ENCODE assay signal across 15 mouse cellular contexts in genomic region chr11:60321438-60321837, GRCm38 (mm10). TPM values are rescaled to one million over a fixed set of nuclear protein-coding genes. Genes with fewer than 3 reads are reported as not detected.
DNase-seq lines count a peak whose midpoint lies in the region; ATAC-seq and TF ChIP-seq lines count a peak whose summit lies in the region.
"Had no signal": no experiment of that assay in that cellular context is flagged by ENCODE, and none has a peak within 500 bp of the region (broad histone marks: within the 10 kb centered on the region; RNA-seq: fewer than 3 reads in every experiment).

No protein-coding gene starts in this region.

- no peak overlapping the region for H3K9ac ChIP-seq in hindbrain, embryonic 14.5 days
- H3K9ac ChIP-seq in hindbrain, postnatal 0 days (replicated peaks; ENCODE audit: low read length), result no peak overlapping the region
- no peak overlapping the region for H3K9ac ChIP-seq in midbrain, embryonic 13.5 days (replicated peaks)
- H3K9ac ChIP-seq in midbrain, embryonic 11.5 days (ENCODE audit: low read length), result no peak overlapping the region
- H3K9ac ChIP-seq in kidney, embryonic 15.5 days, result no peak overlapping the region
- H3K9ac ChIP-seq in neural tube, embryonic 15.5 days (replicated peaks), result no peak overlapping the region
- H3K9ac ChIP-seq: embryonic facial prominence, embryonic 13.5 days; liver, embryonic 14.5 days; midbrain, embryonic 15.5 days had no signal

- no peaks in the 10 kb centered on the region for H3K27me3 ChIP-seq in hindbrain, embryonic 14.5 days (ENCODE audit: control insufficient read depth, insufficient read depth, low read length)
- no peaks in the 10 kb centered on the region for H3K27me3 ChIP-seq in hindbrain, postnatal 0 days (ENCODE audit: insufficient read depth, low read length)
- H3K27me3 ChIP-seq in midbrain, embryonic 13.5 days, result no peaks in the 10 kb centered on the region
- H3K27me3 ChIP-seq in midbrain, embryonic 11.5 days (ENCODE audit: control insufficient read depth, insufficient read depth, low read length), result no peaks in the 10 kb centered on the region
- no peaks in the 10 kb centered on the region for H3K27me3 ChIP-seq in kidney, embryonic 15.5 days
- no peaks in the 10 kb centered on the region for H3K27me3 ChIP-seq in neural tube, embryonic 15.5 days (replicated peaks)
- H3K27me3 ChIP-seq: CH12.LX; embryonic facial prominence, embryonic 13.5 days; midbrain, embryonic 15.5 days had no signal

- H3K36me3 ChIP-seq in hindbrain, embryonic 14.5 days (replicated peaks; ENCODE audit: control insufficient read depth, insufficient read depth), result no peaks in the 10 kb centered on the region
- H3K36me3 ChIP-seq in hindbrain, postnatal 0 days (ENCODE audit: insufficient read depth, low read length), result no peaks in the 10 kb centered on the region
- H3K36me3 ChIP-seq in midbrain, embryonic 13.5 days, result no peaks in the 10 kb centered on the region
- H3K36me3 ChIP-seq in midbrain, embryonic 11.5 days (ENCODE audit: control insufficient read depth, insufficient read depth, low read length), result no peaks in the 10 kb centered on the region
- H3K36me3 ChIP-seq in kidney, embryonic 15.5 days, result no peaks in the 10 kb centered on the region
- H3K36me3 ChIP-seq in neural tube, embryonic 15.5 days, result no peaks in the 10 kb centered on the region
- H3K36me3 ChIP-seq: embryonic facial prominence, embryonic 13.5 days; midbrain, embryonic 15.5 days had no signal

- DNase-seq in hindbrain, embryonic 14.5 days (ENCODE audit: low spot score), result no peak
- no peak for DNase-seq in hindbrain, postnatal 0 days (ENCODE audit: low spot score)
- DNase-seq in midbrain, embryonic 11.5 days (ENCODE audit: low spot score, missing footprints), result no peak
- no peak for DNase-seq in urinary bladder, postnatal 14 days (ENCODE audit: low spot score)
- DNase-seq: adrenal gland, adult 2 months; cerebellum, postnatal 36 days; right cerebral cortex, postnatal 4 days had no signal

- no peak for TF ChIP-seq CTCF in hindbrain, postnatal 0 days (IDR thresholded peaks at IDR 0.05; ENCODE audit: low read depth)

- H3K4me2 ChIP-seq in hindbrain, embryonic 14.5 days (replicated peaks), result no peak overlapping the region
- no peak overlapping the region for H3K4me2 ChIP-seq in hindbrain, postnatal 0 days (ENCODE audit: low read depth, low read length)
- H3K4me2 ChIP-seq in midbrain, embryonic 13.5 days (replicated peaks), result no peak overlapping the region
- H3K4me2 ChIP-seq in midbrain, embryonic 11.5 days, result no peak overlapping the region
- no peak overlapping the region for H3K4me2 ChIP-seq in kidney, embryonic 15.5 days
- no peak overlapping the region for H3K4me2 ChIP-seq in neural tube, embryonic 15.5 days
- H3K4me2 ChIP-seq: embryonic facial prominence, embryonic 13.5 days; midbrain, embryonic 15.5 days had no signal

- H3K4me3 ChIP-seq in hindbrain, embryonic 14.5 days (replicated peaks; ENCODE audit: low read length), result no peak overlapping the region
- H3K4me3 ChIP-seq in hindbrain, postnatal 0 days (ENCODE audit: low read length), result no peak overlapping the region
- no peak overlapping the region for H3K4me3 ChIP-seq in midbrain, embryonic 13.5 days (replicated peaks)
- no peak overlapping the region for H3K4me3 ChIP-seq in midbrain, embryonic 11.5 days (ENCODE audit: low read depth, low read length)
- H3K4me3 ChIP-seq in kidney, embryonic 15.5 days (replicated peaks), result no peak overlapping the region
- no peak overlapping the region for H3K4me3 ChIP-seq in neural tube, embryonic 15.5 days (replicated peaks)
- H3K4me3 ChIP-seq: embryonic facial prominence, embryonic 13.5 days; midbrain, embryonic 15.5 days had no signal

- H3K27ac ChIP-seq in hindbrain, embryonic 14.5 days, result peak overlapping the region; percentile 81
- H3K27ac ChIP-seq in hindbrain, postnatal 0 days, result no peak overlapping the region
- H3K27ac ChIP-seq in midbrain, embryonic 13.5 days, result peak overlapping the region; percentile 72
- no peak overlapping the region for H3K27ac ChIP-seq in midbrain, embryonic 11.5 days (ENCODE audit: low read depth, low read length)
- peak overlapping the region; percentile 83 for H3K27ac ChIP-seq in kidney, embryonic 15.5 days
- H3K27ac ChIP-seq in neural tube, embryonic 15.5 days (replicated peaks), result peak overlapping the region; percentile 73; the same call in 1 of the 2 replicates
- H3K27ac ChIP-seq: embryonic facial prominence, embryonic 13.5 days; liver, embryonic 14.5 days had no signal

- no peak for ATAC-seq in hindbrain, embryonic 14.5 days (ENCODE audit: low FRiP score)
- ATAC-seq in hindbrain, postnatal 0 days, result no peak
- ATAC-seq in midbrain, embryonic 13.5 days, result no peak
- no peak for ATAC-seq in midbrain, embryonic 11.5 days (ENCODE audit: low FRiP score)
- ATAC-seq in kidney, embryonic 15.5 days (replicated peaks; ENCODE audit: low FRiP score), result no peak
- ATAC-seq in neural tube, embryonic 15.5 days (ENCODE audit: low FRiP score), result no peak
- ATAC-seq: forebrain, embryonic 14.5 days; midbrain, embryonic 15.5 days had no signal

- whole genome bisulfite sequencing in hindbrain, embryonic 14.5 days, result 78% methylated on average over 2 of the region's 2 CpGs
- WGBS in hindbrain, postnatal 0 days, result 69% methylated on average over 2 of the region's 2 CpGs
- WGBS in midbrain, embryonic 13.5 days, result 88% methylated on average over 2 of the region's 2 CpGs
- WGBS in midbrain, embryonic 11.5 days, result 75% methylated on average over 2 of the region's 2 CpGs
- 60% methylated on average over 2 of the region's 2 CpGs for WGBS in kidney, embryonic 15.5 days
- 79% methylated on average over 2 of the region's 2 CpGs for WGBS in neural tube, embryonic 15.5 days

- H3K9me3 ChIP-seq in hindbrain, embryonic 14.5 days (ENCODE audit: control insufficient read depth, low read length), result no peaks in the 10 kb centered on the region
- H3K9me3 ChIP-seq in hindbrain, postnatal 0 days (ENCODE audit: low read length), result no peaks in the 10 kb centered on the region
- H3K9me3 ChIP-seq in midbrain, embryonic 13.5 days, result no peaks in the 10 kb centered on the region
- no peaks in the 10 kb centered on the region for H3K9me3 ChIP-seq in midbrain, embryonic 11.5 days (ENCODE audit: control insufficient read depth, low read length)
- H3K9me3 ChIP-seq in kidney, embryonic 15.5 days (replicated peaks), result no peaks in the 10 kb centered on the region
- no peaks in the 10 kb centered on the region for H3K9me3 ChIP-seq in neural tube, embryonic 15.5 days (replicated peaks)
- H3K9me3 ChIP-seq: embryonic facial prominence, embryonic 13.5 days; midbrain, embryonic 15.5 days had no signal

- H3K4me1 ChIP-seq in hindbrain, embryonic 14.5 days (replicated peaks; ENCODE audit: control insufficient read depth, insufficient read depth, low read length), result peaks cover 43% of the 10 kb centered on the region
- peaks cover 10% of the 10 kb centered on the region; the same call in 1 of the 2 replicates for H3K4me1 ChIP-seq in hindbrain, postnatal 0 days (ENCODE audit: insufficient read depth, low read length)
- H3K4me1 ChIP-seq in midbrain, embryonic 13.5 days (replicated peaks), result peaks cover 44% of the 10 kb centered on the region
- no peaks in the 10 kb centered on the region for H3K4me1 ChIP-seq in midbrain, embryonic 11.5 days (ENCODE audit: control insufficient read depth, insufficient read depth, low read length)
- H3K4me1 ChIP-seq in kidney, embryonic 15.5 days, result peaks cover 55% of the 10 kb centered on the region
- peaks cover 52% of the 10 kb centered on the region for H3K4me1 ChIP-seq in neural tube, embryonic 15.5 days

RNA-seq across cellular contexts. Expression of gene Tom1l2, which starts 31.3 kb away (rescaled TPM):
- polyA plus RNA-seq in hindbrain, embryonic 14.5 days (2014; fragmentation: Nextera tagmentation; extraction: Ambion mirVana), result 47.3 and 49.0 TPM in 2 replicates
- 109 and 124 TPM in 2 replicates for total RNA-seq in hindbrain, postnatal 0 days (2014; rRNA removed)
- polyA plus RNA-seq in hindbrain, postnatal 0 days (2015; fragmentation: Nextera tagmentation; extraction: Ambion mirVana), result 44.7 and 48.2 TPM in 2 replicates
- 47.8 and 50.1 TPM in 2 replicates for polyA plus RNA-seq in midbrain, embryonic 13.5 days (2015; fragmentation: Nextera tagmentation; extraction: Ambion mirVana)
- polyA plus RNA-seq in midbrain, embryonic 11.5 days (2014; fragmentation: Nextera tagmentation; extraction: Ambion mirVana), result 12.1 and 12.8 TPM in 2 replicates
- polyA plus RNA-seq in kidney, embryonic 15.5 days (2015; fragmentation: Nextera tagmentation; extraction: Ambion mirVana), result 27.1 and 33.1 TPM in 2 replicates
- 66.3 and 68.9 TPM in 2 replicates for polyA plus RNA-seq in neural tube, embryonic 15.5 days (2015; fragmentation: Nextera tagmentation; extraction: Ambion mirVana)

RNA-seq across cellular contexts. Expression of gene Drc3, which starts 31.7 kb away (rescaled TPM):
- polyA plus RNA-seq in hindbrain, embryonic 14.5 days (2014; fragmentation: Nextera tagmentation; extraction: Ambion mirVana), result 6.1 and 6.9 TPM in 2 replicates
- 8.4 and 12.4 TPM in 2 replicates for total RNA-seq in hindbrain, postnatal 0 days (2014; rRNA removed)
- 6.8 and 7.9 TPM in 2 replicates for polyA plus RNA-seq in hindbrain, postnatal 0 days (2015; fragmentation: Nextera tagmentation; extraction: Ambion mirVana)
- polyA plus RNA-seq in midbrain, embryonic 13.5 days (2015; fragmentation: Nextera tagmentation; extraction: Ambion mirVana), result 4.3 and 5.1 TPM in 2 replicates
- polyA plus RNA-seq in midbrain, embryonic 11.5 days (2014; fragmentation: Nextera tagmentation; extraction: Ambion mirVana), result 2.0 and 2.4 TPM in 2 replicates
- 1.7 and 2.6 TPM in 2 replicates for polyA plus RNA-seq in kidney, embryonic 15.5 days (2015; fragmentation: Nextera tagmentation; extraction: Ambion mirVana)
- polyA plus RNA-seq in neural tube, embryonic 15.5 days (2015; fragmentation: Nextera tagmentation; extraction: Ambion mirVana), result 5.3 and 6.2 TPM in 2 replicates

Comparison
In these comparisons a context has a peak if more than half of its experiments do, and no peak if none do; other contexts are left out.
1. H3K27ac ChIP-seq: peak in hindbrain, embryonic 14.5 days (single experiment), midbrain, embryonic 13.5 days (single experiment), kidney, embryonic 15.5 days (single experiment) and neural tube, embryonic 15.5 days (single experiment); none in hindbrain, postnatal 0 days (single experiment) and midbrain, embryonic 11.5 days (single experiment).